Mouse (Mus musculus): ENCODE data around the gene Slc19a2. TPM values are rescaled to one million over a fixed set of nuclear protein-coding genes. Genes with fewer than 3 reads are reported as not detected.

Gene Slc19a2
- 11.3 and 12.1 TPM in 2 replicates for polyA plus RNA-seq (2015; fragmentation: Nextera tagmentation; extraction: Ambion mirVana)

DNA sequence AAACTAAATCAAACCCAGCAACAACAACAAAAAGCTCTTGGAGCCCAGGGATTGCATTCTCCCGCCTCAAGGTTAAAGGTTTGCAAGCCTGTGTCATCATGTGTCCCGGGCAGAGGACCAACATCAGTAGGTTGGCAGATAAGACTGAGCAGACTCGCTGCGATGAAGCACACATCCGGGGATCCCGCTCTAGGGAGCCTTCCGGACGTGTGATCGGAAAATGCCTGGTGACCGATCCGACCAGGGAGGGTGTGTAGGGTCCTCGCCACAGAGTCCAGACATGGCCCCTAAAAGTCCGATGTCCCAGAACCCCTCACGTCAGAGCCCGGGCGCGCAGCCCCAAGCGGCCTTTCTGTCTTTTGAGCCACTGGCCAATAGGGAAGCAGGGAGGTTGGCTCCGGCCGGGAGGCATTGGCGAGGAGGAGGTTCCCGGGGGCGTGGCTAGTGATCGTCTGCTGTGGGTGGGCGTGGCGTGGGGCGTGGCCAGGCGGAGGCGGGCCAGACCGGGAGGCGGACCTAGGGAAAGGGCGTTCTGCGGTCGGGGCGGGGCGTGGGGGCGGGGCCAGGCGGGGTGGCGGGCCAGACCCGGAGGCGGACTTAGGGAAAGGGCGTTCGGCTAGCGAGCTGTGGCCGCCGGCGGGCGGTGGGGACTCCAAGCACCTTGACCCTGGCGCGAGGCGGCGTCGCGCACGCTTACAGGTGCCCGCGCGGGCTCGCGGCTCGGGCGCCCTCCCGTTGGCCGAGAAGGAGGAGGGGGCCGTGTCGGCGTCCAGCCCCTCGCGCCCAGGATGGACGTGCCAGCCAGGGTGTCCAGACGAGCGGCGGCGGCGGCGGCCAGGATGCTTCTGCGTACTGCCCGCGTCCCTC is at the start of gene Slc19a2:
Gene Slc19a2 (plus strand): TSS at position 582 of the 867 bp plus-strand sequence.
- Histone ChIP-seq H3K27ac (ENCODE audit: low read length) (peak within 1 kb of the TSS; percentile 91), H3K9ac (replicated peaks; ENCODE audit: low read length) (peak within 1 kb of the TSS; percentile 82), H3K27me3 (ENCODE audit: insufficient read depth, low read length) (no peaks in the 10 kb centered on the region), H3K36me3 (ENCODE audit: insufficient read depth, low read length) (no peaks in the 10 kb centered on the region), H3K4me1 (ENCODE audit: insufficient read depth, low read length) (peaks cover 23% of the 10 kb centered on the region), H3K9me3 (ENCODE audit: low read length) (no peaks in the 10 kb centered on the region), H3K4me2 (replicated peaks; ENCODE audit: low read depth, low read length) (peak within 1 kb of the TSS; percentile 88), H3K4me3 (ENCODE audit: low read length) (peak within 1 kb of the TSS; percentile 83)
- peak; percentile 98 for ATAC-seq (ENCODE audit: low FRiP score, low TSS enrichment)
- 0% methylated on average over 55 of the region's 79 CpGs for whole genome bisulfite sequencing

DNA sequence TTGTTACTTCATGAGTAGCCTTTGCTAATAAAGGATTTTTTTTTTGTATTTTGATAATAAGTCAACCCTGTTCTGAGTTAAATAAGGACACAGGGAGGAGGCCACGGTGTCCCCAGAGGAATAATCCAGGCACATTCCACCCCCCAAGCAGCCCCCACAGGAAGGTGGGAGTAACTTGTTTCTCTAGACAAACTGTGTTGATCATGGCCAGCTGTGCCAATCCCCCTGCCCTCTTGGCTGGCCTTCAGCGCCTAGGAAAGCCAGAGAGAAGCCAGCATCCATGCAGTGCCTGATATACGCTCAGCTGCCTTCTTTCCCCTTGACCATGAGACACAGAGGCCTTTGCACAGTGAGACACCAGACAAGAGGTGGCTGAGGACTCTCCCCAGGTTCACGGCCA is 49.3 kb upstream of the Slc19a2 start:
- Histone ChIP-seq H3K27me3 (ENCODE audit: insufficient read depth, low read length) (no peaks in the 10 kb centered on the region), H3K4me2 (replicated peaks; ENCODE audit: low read depth, low read length) (no peak overlapping the region), H3K4me3 (ENCODE audit: low read length) (no peak overlapping the region), H3K27ac (ENCODE audit: low read length) (no peak overlapping the region), H3K9me3 (ENCODE audit: low read length) (peaks cover 5% of the 10 kb centered on the region; the same call in 1 of the 2 replicates), H3K4me1 (ENCODE audit: insufficient read depth, low read length) (no peaks in the 10 kb centered on the region), H3K9ac (replicated peaks; ENCODE audit: low read length) (no peak overlapping the region), H3K36me3 (ENCODE audit: insufficient read depth, low read length) (no peaks in the 10 kb centered on the region)
- ATAC-seq (ENCODE audit: low FRiP score, low TSS enrichment): no peak
- 75% methylated on average over 4 of the region's 4 CpGs for WGBS

DNA sequence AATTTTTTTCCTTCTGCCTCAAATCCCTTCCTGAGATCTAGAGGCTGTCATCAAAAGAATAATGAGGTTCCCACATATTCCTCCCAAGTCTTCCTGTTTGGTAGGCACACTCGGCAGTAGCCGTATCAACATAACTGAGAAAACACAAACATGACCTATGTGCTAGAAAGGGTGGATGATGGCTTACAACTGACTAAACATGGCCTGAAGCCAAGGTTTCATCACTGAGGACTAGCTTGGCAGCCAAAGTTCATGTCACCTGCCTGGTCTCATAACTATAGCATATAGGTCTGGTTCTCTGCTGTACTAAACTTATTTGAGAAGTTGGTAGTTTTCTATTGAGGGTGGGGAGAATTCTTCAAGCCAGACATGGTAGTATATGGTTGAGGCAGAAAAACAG is 40.4 kb upstream of the Slc19a2 start:
- H3K27me3 ChIP-seq (ENCODE audit: insufficient read depth, low read length): no peaks in the 10 kb centered on the region
- H3K4me2 ChIP-seq (replicated peaks; ENCODE audit: low read depth, low read length): no peak overlapping the region
- 46% methylated on average over 2 of the region's 2 CpGs for WGBS
- H3K27ac ChIP-seq (ENCODE audit: low read length): no peak overlapping the region
- H3K4me3 ChIP-seq (ENCODE audit: low read length): no peak overlapping the region
- H3K9me3 ChIP-seq (ENCODE audit: low read length): no peaks in the 10 kb centered on the region
- no peak overlapping the region for H3K9ac ChIP-seq (replicated peaks; ENCODE audit: low read length)
- no peaks in the 10 kb centered on the region for H3K36me3 ChIP-seq (ENCODE audit: insufficient read depth, low read length)
- ATAC-seq (ENCODE audit: low FRiP score, low TSS enrichment): no peak
- H3K4me1 ChIP-seq (ENCODE audit: insufficient read depth, low read length): no peaks in the 10 kb centered on the region

DNA sequence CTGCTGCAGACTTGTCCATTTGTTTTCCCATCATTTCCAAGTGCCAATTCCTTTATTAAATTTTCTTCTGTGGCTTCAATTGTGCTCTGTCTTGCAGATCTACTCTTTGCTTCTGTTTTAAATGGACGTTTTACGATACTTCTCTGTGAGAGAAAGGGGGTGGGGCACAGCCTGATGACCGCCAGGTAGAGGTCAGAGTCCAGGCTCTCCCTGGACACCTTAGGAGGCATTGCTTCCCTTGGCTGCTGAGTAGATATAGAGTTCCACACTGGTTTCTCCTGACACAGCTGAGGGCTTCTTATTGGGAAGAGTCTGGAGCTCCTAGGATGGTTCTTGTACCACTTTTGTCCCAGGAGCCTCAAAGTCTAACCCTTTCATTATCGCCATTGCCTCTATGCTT is 37.9 kb upstream of the Slc19a2 start:
- no peak overlapping the region for H3K4me3 ChIP-seq (ENCODE audit: low read length)
- ATAC-seq (ENCODE audit: low FRiP score, low TSS enrichment): no peak
- H3K4me1 ChIP-seq (ENCODE audit: insufficient read depth, low read length): no peaks in the 10 kb centered on the region
- no peaks in the 10 kb centered on the region for H3K9me3 ChIP-seq (ENCODE audit: low read length)
- H3K4me2 ChIP-seq (replicated peaks; ENCODE audit: low read depth, low read length): no peak overlapping the region
- H3K27me3 ChIP-seq (ENCODE audit: insufficient read depth, low read length): no peaks in the 10 kb centered on the region
- H3K36me3 ChIP-seq (ENCODE audit: insufficient read depth, low read length): no peaks in the 10 kb centered on the region
- WGBS: 83% methylated on average over 4 of the region's 4 CpGs
- no peak overlapping the region for H3K27ac ChIP-seq (ENCODE audit: low read length)
- no peak overlapping the region for H3K9ac ChIP-seq (replicated peaks; ENCODE audit: low read length)

DNA sequence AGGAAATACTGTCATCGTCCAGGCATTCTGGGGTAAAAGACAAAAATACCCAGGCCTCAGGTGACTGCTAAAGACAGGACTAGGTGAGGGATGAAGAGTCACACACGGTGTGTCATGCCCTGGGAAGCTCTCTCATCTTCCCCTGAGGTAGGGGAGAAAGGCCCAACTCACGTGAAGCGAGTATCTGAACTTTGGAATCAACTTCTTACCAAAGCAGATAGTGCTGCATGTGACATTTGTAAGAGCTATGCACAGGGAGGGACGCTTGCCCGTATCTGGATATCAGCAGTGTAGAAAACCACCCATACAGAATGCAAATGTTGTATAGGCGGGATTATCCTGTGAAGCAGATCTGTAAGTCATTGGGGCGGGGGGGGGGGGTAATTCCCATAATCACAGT is 36.2 kb upstream of the Slc19a2 start:
- WGBS: 85% methylated on average over 8 of the region's 8 CpGs
- Histone ChIP-seq H3K4me3 (ENCODE audit: low read length) (no peak overlapping the region), H3K4me1 (ENCODE audit: insufficient read depth, low read length) (peaks cover 2% of the 10 kb centered on the region; the same call in 1 of the 2 replicates), H3K27me3 (ENCODE audit: insufficient read depth, low read length) (no peaks in the 10 kb centered on the region), H3K27ac (ENCODE audit: low read length) (no peak overlapping the region), H3K36me3 (ENCODE audit: insufficient read depth, low read length) (no peaks in the 10 kb centered on the region), H3K9me3 (ENCODE audit: low read length) (no peaks in the 10 kb centered on the region), H3K4me2 (replicated peaks; ENCODE audit: low read depth, low read length) (no peak overlapping the region), H3K9ac (replicated peaks; ENCODE audit: low read length) (no peak overlapping the region)
- no peak for ATAC-seq (ENCODE audit: low FRiP score, low TSS enrichment)

DNA sequence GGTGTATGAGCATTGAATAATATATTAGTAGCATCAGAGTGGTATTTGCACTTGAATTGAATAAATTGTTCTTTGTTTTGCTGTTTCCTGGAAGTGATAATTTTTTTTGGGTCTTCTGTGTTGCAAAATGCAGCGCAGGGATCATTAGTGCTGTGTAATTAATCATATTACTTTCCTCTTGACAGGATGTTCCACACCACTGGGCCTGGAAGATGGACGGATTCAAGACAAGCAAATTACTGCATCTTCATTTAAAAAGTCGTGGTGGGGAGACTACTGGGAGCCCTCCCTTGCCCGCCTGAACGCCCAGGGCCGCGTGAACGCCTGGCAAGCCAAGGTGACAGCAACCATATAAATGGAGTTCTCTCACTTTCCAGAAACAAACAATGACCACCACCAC is 34.7 kb upstream of the Slc19a2 start:
- Histone ChIP-seq H3K36me3 (ENCODE audit: insufficient read depth, low read length) (no peaks in the 10 kb centered on the region), H3K27ac (ENCODE audit: low read length) (no peak overlapping the region), H3K27me3 (ENCODE audit: insufficient read depth, low read length) (no peaks in the 10 kb centered on the region), H3K4me3 (ENCODE audit: low read length) (no peak overlapping the region), H3K4me2 (replicated peaks; ENCODE audit: low read depth, low read length) (no peak overlapping the region), H3K4me1 (ENCODE audit: insufficient read depth, low read length) (peaks cover 8% of the 10 kb centered on the region; the same call in 1 of the 2 replicates), H3K9ac (replicated peaks; ENCODE audit: low read length) (no peak overlapping the region), H3K9me3 (ENCODE audit: low read length) (no peaks in the 10 kb centered on the region)
- no peak for ATAC-seq (ENCODE audit: low FRiP score, low TSS enrichment)
- WGBS: 25% methylated on average over 8 of the region's 8 CpGs

DNA sequence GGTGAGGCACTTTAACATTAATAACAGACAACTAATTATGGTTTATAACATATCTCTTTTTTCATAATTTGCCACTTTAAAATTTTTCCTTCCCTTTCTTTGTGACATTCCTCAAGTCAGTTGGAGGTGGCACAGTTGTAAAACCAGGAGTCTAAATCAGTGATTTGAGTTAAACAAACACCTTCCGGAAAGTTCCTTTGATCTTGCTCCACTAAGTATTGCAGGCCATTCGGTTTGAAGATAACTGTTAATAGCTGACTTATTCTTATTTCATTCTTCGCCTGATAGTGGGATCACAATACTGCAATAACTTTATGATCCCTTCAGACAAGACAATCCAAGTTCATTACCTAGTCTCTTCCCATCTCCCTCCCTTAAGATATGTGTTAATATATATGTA is 33.7 kb upstream of the Slc19a2 start:
- no peak overlapping the region for H3K4me3 ChIP-seq (ENCODE audit: low read length)
- no peaks in the 10 kb centered on the region for H3K27me3 ChIP-seq (ENCODE audit: insufficient read depth, low read length)
- 39% methylated on average over 3 of the region's 3 CpGs for WGBS
- no peak overlapping the region for H3K4me2 ChIP-seq (replicated peaks; ENCODE audit: low read depth, low read length)
- H3K4me1 ChIP-seq (ENCODE audit: insufficient read depth, low read length): peaks cover 8% of the 10 kb centered on the region; the same call in 1 of the 2 replicates
- no peak overlapping the region for H3K9ac ChIP-seq (replicated peaks; ENCODE audit: low read length)
- ATAC-seq (ENCODE audit: low FRiP score, low TSS enrichment): no peak
- no peak overlapping the region for H3K27ac ChIP-seq (ENCODE audit: low read length)
- H3K9me3 ChIP-seq (ENCODE audit: low read length): no peaks in the 10 kb centered on the region
- no peaks in the 10 kb centered on the region for H3K36me3 ChIP-seq (ENCODE audit: insufficient read depth, low read length)

DNA sequence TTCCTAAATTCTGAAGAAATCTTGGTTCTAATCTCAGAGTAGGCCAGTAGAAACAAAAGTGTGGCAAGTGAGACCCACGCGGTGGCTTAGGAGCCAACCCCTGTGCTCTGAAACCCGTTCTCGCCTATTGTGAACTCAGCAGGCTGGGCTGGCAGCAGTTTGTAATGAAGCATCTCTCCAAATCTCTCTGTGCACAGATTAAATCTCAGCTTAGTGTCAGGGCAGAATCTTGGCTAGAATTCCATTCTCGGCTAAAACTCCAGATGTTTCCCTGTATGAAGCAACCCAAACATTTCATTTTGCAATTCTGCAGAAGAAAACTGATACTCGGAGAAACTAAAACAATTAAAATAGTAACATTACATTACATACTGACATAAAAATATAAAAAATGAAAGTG is 33.3 kb upstream of the Slc19a2 start:
- Histone ChIP-seq H3K9me3 (ENCODE audit: low read length) (no peaks in the 10 kb centered on the region), H3K36me3 (ENCODE audit: insufficient read depth, low read length) (no peaks in the 10 kb centered on the region), H3K27ac (ENCODE audit: low read length) (no peak overlapping the region), H3K4me2 (replicated peaks; ENCODE audit: low read depth, low read length) (no peak overlapping the region), H3K4me1 (ENCODE audit: insufficient read depth, low read length) (peaks cover 8% of the 10 kb centered on the region; the same call in 1 of the 2 replicates), H3K9ac (replicated peaks; ENCODE audit: low read length) (no peak overlapping the region), H3K27me3 (ENCODE audit: insufficient read depth, low read length) (no peaks in the 10 kb centered on the region), H3K4me3 (ENCODE audit: low read length) (no peak overlapping the region)
- no peak for ATAC-seq (ENCODE audit: low FRiP score, low TSS enrichment)
- WGBS: 67% methylated on average over 6 of the region's 6 CpGs

DNA sequence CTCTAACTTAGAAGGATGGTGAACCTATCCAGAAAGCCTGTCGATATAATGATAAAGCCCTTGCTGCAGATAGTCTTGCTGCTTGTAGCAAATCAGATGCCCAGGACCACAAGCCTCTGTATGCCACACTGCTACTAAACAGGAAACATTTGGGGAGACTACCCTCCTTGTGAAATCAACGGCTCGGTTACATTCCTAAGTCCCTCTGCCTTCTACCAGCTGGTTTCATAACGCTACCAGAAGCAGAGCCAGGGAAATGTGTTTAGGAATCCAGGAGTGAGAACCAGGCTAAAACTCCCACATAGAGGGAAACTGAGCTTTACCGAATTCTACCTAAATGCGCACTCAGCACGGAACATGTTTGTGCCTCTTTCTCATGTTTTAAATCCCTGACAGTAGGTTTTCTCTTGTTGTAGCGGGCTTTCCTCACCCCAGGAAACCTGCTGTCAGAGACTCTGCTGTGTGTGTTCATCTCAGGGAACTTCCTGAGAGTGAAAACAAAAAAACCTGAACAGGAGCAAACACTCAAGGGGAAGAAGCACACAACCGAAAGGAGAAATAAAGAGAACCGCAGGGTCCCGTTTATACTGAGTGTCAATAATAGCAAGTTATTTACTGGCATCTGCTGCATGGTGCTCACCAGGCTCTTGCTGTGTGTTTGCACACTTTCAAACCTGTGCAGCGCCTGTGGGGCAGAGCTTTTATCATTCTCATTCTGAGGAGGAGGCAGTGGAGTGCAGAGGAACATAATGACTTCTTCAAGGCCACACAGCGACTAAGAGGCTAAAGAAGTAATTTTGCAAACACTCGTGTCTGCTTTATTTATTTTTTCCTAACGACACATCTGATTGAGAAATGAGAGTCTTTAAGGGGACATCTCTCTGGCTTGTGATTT is 30.8 kb upstream of the Slc19a2 start:
- no peak for ATAC-seq (ENCODE audit: low FRiP score, low TSS enrichment)
- no peaks in the 10 kb centered on the region; the same call in 1 of the 2 replicates for H3K27me3 ChIP-seq (ENCODE audit: insufficient read depth, low read length)
- no peak overlapping the region for H3K9ac ChIP-seq (replicated peaks; ENCODE audit: low read length)
- H3K4me1 ChIP-seq (ENCODE audit: insufficient read depth, low read length): peaks cover 8% of the 10 kb centered on the region; the same call in 1 of the 2 replicates
- no peaks in the 10 kb centered on the region for H3K9me3 ChIP-seq (ENCODE audit: low read length)
- no peaks in the 10 kb centered on the region for H3K36me3 ChIP-seq (ENCODE audit: insufficient read depth, low read length)
- WGBS: 38% methylated on average over 15 of the region's 15 CpGs
- H3K4me3 ChIP-seq (ENCODE audit: low read length): no peak overlapping the region
- peak overlapping the region; percentile 31; the same call in 1 of the 2 replicates for H3K4me2 ChIP-seq (replicated peaks; ENCODE audit: low read depth, low read length)
- H3K27ac ChIP-seq (ENCODE audit: low read length): no peak overlapping the region
